Mouse (Mus musculus): ENCODE results near the gene Tmem50a. TPM values are rescaled to one million over a fixed set of nuclear protein-coding genes. Genes with fewer than 3 reads are reported as not detected.
"Not testable (repeated sequence)": the region's sequence is repeated elsewhere in the genome, so short reads cannot be mapped to it uniquely, and the experiment has no call there.

The Tmem50a gene
- polyA plus RNA-seq, 1 experiment from 2014 or later = 140 TPM

GRCm38 (mm10) chr4:134919733-134920540, 5.1 kb upstream of the Tmem50a start:
- peaks cover 5% of the 10 kb centered on the region; the same call in 1 of the 2 replicates for H3K36me3 ChIP-seq (ENCODE audit: control insufficient read depth, insufficient read depth, low read length)
- WGBS = 40% methylated on average over 12 of the region's 12 CpGs
- no peaks in the 10 kb centered on the region for H3K27me3 ChIP-seq (replicated peaks; ENCODE audit: control insufficient read depth, insufficient read depth, low read length)
- H3K4me3 ChIP-seq (ENCODE audit: low read depth, low read length) = no peak overlapping the region
- no peak overlapping the region for H3K27ac ChIP-seq (replicated peaks; ENCODE audit: low read depth, low read length)
- no peak for DNase-seq (ENCODE audit: low spot score)
- no peak overlapping the region for H3K9ac ChIP-seq (ENCODE audit: low read depth, low read length)
- no peak overlapping the region for H3K4me2 ChIP-seq (ENCODE audit: low read depth, low read length)
- no peaks in the 10 kb centered on the region for H3K9me3 ChIP-seq (ENCODE audit: control insufficient read depth, low read length)
- ATAC-seq (ENCODE audit: low read depth) = no peak
- H3K4me1 ChIP-seq (ENCODE audit: control insufficient read depth, insufficient read depth, low read length) = peaks cover 5% of the 10 kb centered on the region; the same call in 1 of the 2 replicates

DNA sequence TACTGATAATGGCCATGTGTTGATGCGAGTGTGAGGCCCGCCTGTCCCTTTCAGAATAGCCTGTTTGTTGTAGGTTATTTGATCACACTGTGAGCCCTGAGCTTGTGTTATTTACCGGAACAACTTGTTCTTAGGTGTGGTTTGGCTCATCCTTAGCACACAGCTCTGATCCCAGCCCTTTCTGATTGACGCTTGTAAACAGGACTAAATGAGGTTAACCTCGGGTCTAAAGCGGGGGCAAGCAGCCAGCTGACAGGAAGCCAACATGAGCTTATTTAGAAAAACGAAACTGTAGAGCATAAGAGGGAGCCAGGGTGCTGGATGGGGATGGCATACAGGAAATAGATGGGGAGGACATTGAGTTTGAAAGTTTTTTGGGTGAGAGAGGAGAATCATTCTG, 3.6 kb upstream of the Tmem50a start:
- 0 out of 2 replicates have a peak overlapping the region, but pooled peaks have one; percentile 28 for H3K27ac ChIP-seq (replicated peaks; ENCODE audit: low read depth, low read length)
- H3K4me3 ChIP-seq (ENCODE audit: low read depth, low read length) = no peak overlapping the region
- no peaks in the 10 kb centered on the region for H3K9me3 ChIP-seq (ENCODE audit: control insufficient read depth, low read length)
- H3K4me2 ChIP-seq (ENCODE audit: low read depth, low read length) = no peak overlapping the region
- H3K36me3 ChIP-seq (ENCODE audit: control insufficient read depth, insufficient read depth, low read length) = 0 out of 2 replicates have a peak, but pooled peaks cover under 1% of the 10 kb centered on the region
- ATAC-seq (ENCODE audit: low read depth) = no peak
- WGBS = 51% methylated on average over 7 of the region's 7 CpGs
- no peak overlapping the region for H3K9ac ChIP-seq (ENCODE audit: low read depth, low read length)
- peak; percentile 63 for DNase-seq (ENCODE audit: low spot score)
- H3K27me3 ChIP-seq (replicated peaks; ENCODE audit: control insufficient read depth, insufficient read depth, low read length) = no peaks in the 10 kb centered on the region
- H3K4me1 ChIP-seq (ENCODE audit: control insufficient read depth, insufficient read depth, low read length) = peaks cover 5% of the 10 kb centered on the region; the same call in 1 of the 2 replicates

GRCm38 (mm10) chr4:134917194-134917593, 2.4 kb upstream of the Tmem50a start:
- 82% methylated on average over 3 of the region's 3 CpGs for WGBS
- no peak for ATAC-seq (ENCODE audit: low read depth)
- peaks cover 5% of the 10 kb centered on the region; the same call in 1 of the 2 replicates for H3K4me1 ChIP-seq (ENCODE audit: control insufficient read depth, insufficient read depth, low read length)
- no peak overlapping the region for H3K27ac ChIP-seq (replicated peaks; ENCODE audit: low read depth, low read length)
- no peaks in the 10 kb centered on the region for H3K27me3 ChIP-seq (replicated peaks; ENCODE audit: control insufficient read depth, insufficient read depth, low read length)
- DNase-seq (ENCODE audit: low spot score) = no peak
- no peak overlapping the region for H3K4me2 ChIP-seq (ENCODE audit: low read depth, low read length)
- no peaks in the 10 kb centered on the region for H3K9me3 ChIP-seq (ENCODE audit: control insufficient read depth, low read length)
- H3K36me3 ChIP-seq (ENCODE audit: control insufficient read depth, insufficient read depth, low read length) = peaks cover 12% of the 10 kb centered on the region
- no peak overlapping the region for H3K4me3 ChIP-seq (ENCODE audit: low read depth, low read length)
- no peak overlapping the region for H3K9ac ChIP-seq (ENCODE audit: low read depth, low read length)

DNA sequence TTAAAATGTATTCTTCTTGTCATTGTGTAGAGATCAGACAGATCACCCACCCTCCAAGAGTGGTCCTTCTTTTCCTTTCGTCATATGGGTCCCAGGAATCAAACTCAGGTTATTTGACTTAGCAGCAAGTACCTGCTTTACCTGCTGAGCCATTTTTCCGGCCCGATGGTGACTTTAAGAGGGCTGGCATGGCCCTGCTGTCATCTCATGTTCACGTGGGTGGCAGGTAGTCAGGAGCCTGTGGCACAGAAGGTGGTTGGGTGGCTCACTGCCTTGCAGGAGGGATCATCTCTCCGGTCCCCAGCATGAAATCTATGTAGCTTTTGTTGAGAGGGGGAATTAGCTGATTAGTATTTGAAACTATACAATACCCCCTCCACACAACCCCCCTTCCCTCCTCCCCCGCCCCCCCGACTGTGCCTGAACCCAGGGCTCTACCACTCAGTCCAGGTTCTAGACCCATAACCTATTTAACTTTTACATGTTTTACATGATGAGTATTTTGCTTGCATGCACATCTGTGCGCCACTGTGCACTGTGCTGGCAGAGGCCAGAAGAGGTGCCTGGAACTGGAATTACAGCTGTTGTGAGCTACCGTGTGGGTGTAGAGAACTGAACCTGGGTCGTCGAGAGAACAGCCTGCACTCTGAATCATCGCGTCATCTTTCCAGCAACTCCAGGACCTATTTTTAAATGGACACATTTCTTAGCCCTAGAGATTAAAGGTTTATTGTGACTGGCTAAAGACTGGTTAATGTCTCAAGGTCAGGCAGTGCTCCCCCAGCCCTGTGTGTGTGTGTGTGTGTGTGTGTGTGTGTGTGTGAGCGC, 613 bp upstream of the Tmem50a start:
- H3K27ac ChIP-seq (replicated peaks; ENCODE audit: low read depth, low read length) = peak overlapping the region; percentile 90; the same call in 1 of the 2 replicates
- DNase-seq (ENCODE audit: low spot score) (no peak), ATAC-seq (ENCODE audit: low read depth) (no peak)
- H3K4me1 ChIP-seq (ENCODE audit: control insufficient read depth, insufficient read depth, low read length) = peaks cover 5% of the 10 kb centered on the region; the same call in 1 of the 2 replicates
- H3K4me2 ChIP-seq (ENCODE audit: low read depth, low read length) = peak overlapping the region; percentile 80
- H3K36me3 ChIP-seq (ENCODE audit: control insufficient read depth, insufficient read depth, low read length) = peaks cover 22% of the 10 kb centered on the region
- H3K4me3 ChIP-seq (ENCODE audit: low read depth, low read length) = peak overlapping the region; percentile 98
- H3K9me3 ChIP-seq (ENCODE audit: control insufficient read depth, low read length) = no peaks in the 10 kb centered on the region
- H3K9ac ChIP-seq (ENCODE audit: low read depth, low read length) = peak overlapping the region; percentile 93
- WGBS = 57% methylated on average over 14 of the region's 14 CpGs
- no peaks in the 10 kb centered on the region for H3K27me3 ChIP-seq (replicated peaks; ENCODE audit: control insufficient read depth, insufficient read depth, low read length)

- H3K9ac ChIP-seq (ENCODE audit: low read depth, low read length) = peak overlapping the region; percentile 93
- no peaks in the 10 kb centered on the region for H3K27me3 ChIP-seq (replicated peaks; ENCODE audit: control insufficient read depth, insufficient read depth, low read length)
- peaks cover 5% of the 10 kb centered on the region; the same call in 1 of the 2 replicates for H3K4me1 ChIP-seq (ENCODE audit: control insufficient read depth, insufficient read depth, low read length)
- peak; percentile 66 for ATAC-seq (ENCODE audit: low read depth)
- H3K36me3 ChIP-seq (ENCODE audit: control insufficient read depth, insufficient read depth, low read length) = peaks cover 28% of the 10 kb centered on the region
- peak overlapping the region; percentile 90 for H3K27ac ChIP-seq (replicated peaks; ENCODE audit: low read depth, low read length)
- H3K4me2 ChIP-seq (ENCODE audit: low read depth, low read length) = peak overlapping the region; percentile 80
- DNase-seq (ENCODE audit: low spot score) = no peak
- peak overlapping the region; percentile 98 for H3K4me3 ChIP-seq (ENCODE audit: low read depth, low read length)
- WGBS = 3% methylated on average over 39 of the region's 43 CpGs
- no peaks in the 10 kb centered on the region for H3K9me3 ChIP-seq (ENCODE audit: control insufficient read depth, low read length)
Observed at GRCm38 (mm10) chr4:134914122-134914863, 531 bp downstream of the Tmem50a start.

- H3K4me1 ChIP-seq (ENCODE audit: control insufficient read depth, insufficient read depth, low read length) = peaks cover 5% of the 10 kb centered on the region; the same call in 1 of the 2 replicates
- no peak overlapping the region for H3K9ac ChIP-seq (ENCODE audit: low read depth, low read length)
- peaks cover 37% of the 10 kb centered on the region for H3K36me3 ChIP-seq (ENCODE audit: control insufficient read depth, insufficient read depth, low read length)
- no peak overlapping the region for H3K27ac ChIP-seq (replicated peaks; ENCODE audit: low read depth, low read length)
- no peaks in the 10 kb centered on the region for H3K27me3 ChIP-seq (replicated peaks; ENCODE audit: control insufficient read depth, insufficient read depth, low read length)
- DNase-seq (ENCODE audit: low spot score) = peak; percentile 68
- H3K9me3 ChIP-seq (ENCODE audit: control insufficient read depth, low read length) = no peaks in the 10 kb centered on the region
- peak overlapping the region; percentile 98 for H3K4me3 ChIP-seq (ENCODE audit: low read depth, low read length)
- 31% methylated on average over 3 of the region's 3 CpGs for WGBS
- H3K4me2 ChIP-seq (ENCODE audit: low read depth, low read length) = peak overlapping the region; percentile 80
- ATAC-seq (ENCODE audit: low read depth) = no peak
Observed at GRCm38 (mm10) chr4:134913413-134913812, 1.4 kb downstream of the Tmem50a start.

DNA sequence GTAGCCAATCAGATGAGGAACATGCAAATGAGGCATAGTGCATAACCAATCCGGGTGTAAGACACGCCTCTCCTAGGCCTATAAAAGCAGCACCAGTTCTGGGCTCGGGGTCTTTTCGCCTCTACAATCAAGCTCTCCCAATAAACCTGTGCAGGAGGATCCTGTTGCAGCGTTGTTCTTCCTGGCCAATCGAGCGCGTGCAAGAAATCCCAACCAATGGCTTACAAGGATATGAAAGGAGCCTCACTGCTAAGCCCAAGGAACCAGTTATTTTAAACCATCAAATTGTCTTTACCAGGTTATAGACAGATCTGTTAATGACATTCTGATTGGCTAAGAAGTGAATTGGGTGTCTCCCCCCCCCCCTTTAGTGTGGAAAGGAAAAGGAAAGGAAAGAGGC, 3.4 kb downstream of the Tmem50a start:
- H3K4me3 ChIP-seq (ENCODE audit: low read depth, low read length); H3K4me1 ChIP-seq (ENCODE audit: control insufficient read depth, insufficient read depth, low read length); H3K27ac ChIP-seq (replicated peaks; ENCODE audit: low read depth, low read length); ATAC-seq (ENCODE audit: low read depth); DNase-seq (ENCODE audit: low spot score); H3K4me2 ChIP-seq (ENCODE audit: low read depth, low read length); H3K27me3 ChIP-seq (replicated peaks; ENCODE audit: control insufficient read depth, insufficient read depth, low read length); H3K9me3 ChIP-seq (ENCODE audit: control insufficient read depth, low read length); H3K9ac ChIP-seq (ENCODE audit: low read depth, low read length): not testable (repeated sequence)
- peaks cover 57% of the 10 kb centered on the region for H3K36me3 ChIP-seq (ENCODE audit: control insufficient read depth, insufficient read depth, low read length)
- 95% methylated on average over 6 of the region's 8 CpGs for WGBS

DNA sequence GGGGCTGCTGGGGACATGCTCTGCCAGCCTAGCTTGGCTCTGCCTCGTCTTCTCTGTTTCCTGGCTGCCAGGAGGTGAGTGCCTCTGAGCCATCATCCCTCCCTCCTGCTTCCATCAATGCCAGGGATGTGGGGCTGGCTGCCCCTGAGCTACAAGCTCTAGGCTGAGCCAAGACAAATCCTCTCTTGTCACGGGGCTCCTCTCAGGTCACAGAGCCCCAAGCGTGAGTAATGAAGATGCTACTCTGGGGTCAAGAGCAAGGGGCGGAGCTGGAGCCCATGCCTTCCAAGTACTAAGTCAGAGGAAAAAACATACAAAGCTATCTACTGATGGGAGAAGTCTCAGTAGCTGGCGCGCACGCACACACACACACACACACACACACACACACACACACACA, 11.8 kb downstream of the Tmem50a start:
- ATAC-seq (ENCODE audit: low read depth) (no peak), DNase-seq (ENCODE audit: low spot score) (no peak)
- H3K9me3 ChIP-seq (ENCODE audit: control insufficient read depth, low read length) = no peaks in the 10 kb centered on the region
- H3K9ac ChIP-seq (ENCODE audit: low read depth, low read length) = no peak overlapping the region
- 76% methylated on average over 7 of the region's 7 CpGs for WGBS
- H3K27ac ChIP-seq (replicated peaks; ENCODE audit: low read depth, low read length) = no peak overlapping the region
- no peaks in the 10 kb centered on the region for H3K4me1 ChIP-seq (ENCODE audit: control insufficient read depth, insufficient read depth, low read length)
- H3K36me3 ChIP-seq (ENCODE audit: control insufficient read depth, insufficient read depth, low read length) = peaks cover 100% of the 10 kb centered on the region
- H3K4me2 ChIP-seq (ENCODE audit: low read depth, low read length) = no peak overlapping the region
- H3K27me3 ChIP-seq (replicated peaks; ENCODE audit: control insufficient read depth, insufficient read depth, low read length) = no peaks in the 10 kb centered on the region
- H3K4me3 ChIP-seq (ENCODE audit: low read depth, low read length) = no peak overlapping the region
